Mouse (Mus musculus): ENCODE results near the gene Ppfibp1. TPM values are rescaled to one million over a fixed set of nuclear protein-coding genes. Genes with fewer than 3 reads are reported as not detected.

Gene Ppfibp1
- polyA plus RNA-seq, 1 experiment: 15.5 TPM

DNA sequence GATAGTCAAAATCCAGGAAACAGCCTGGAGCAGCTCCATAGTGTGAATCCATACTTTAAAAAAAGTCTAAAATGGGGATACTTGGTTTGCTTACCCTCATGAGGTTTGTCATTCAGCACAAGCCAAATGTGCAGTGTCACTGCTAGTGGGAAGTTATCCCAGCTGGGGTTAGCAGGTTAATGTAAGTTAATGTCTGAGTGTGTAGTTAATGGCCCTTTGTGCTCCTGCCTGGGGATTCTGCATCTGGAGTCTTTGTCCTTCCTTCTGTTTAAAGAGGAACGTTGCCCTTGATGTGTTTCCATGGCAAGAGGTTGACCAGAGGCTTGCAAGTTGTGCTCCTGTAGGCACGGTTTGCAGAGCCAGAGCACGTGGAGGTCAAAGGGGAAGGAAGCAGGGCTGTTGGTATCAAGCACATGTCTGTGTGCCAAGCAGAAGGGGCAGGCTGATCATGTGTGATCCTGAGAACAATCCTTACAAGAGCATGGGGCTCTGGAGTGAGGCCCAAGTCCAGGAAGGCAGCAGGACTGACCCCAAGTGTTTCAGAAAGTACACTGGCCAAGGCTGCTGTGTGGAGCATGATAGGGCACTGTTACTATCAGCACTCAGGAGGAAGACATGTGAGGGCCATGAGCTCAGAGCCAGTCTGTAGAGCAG, 24.7 kb downstream of the Ppfibp1 start:
- H3K4me1 ChIP-seq (ENCODE audit: control insufficient read depth, insufficient read depth, low read length): peaks cover 3% of the 10 kb centered on the region; the same call in 1 of the 2 replicates
- TF ChIP-seq CTCF (IDR thresholded peaks at IDR 0.05; ENCODE audit: control insufficient read depth, insufficient read depth, low read length): no peak
- TF ChIP-seq POLR2A (IDR thresholded peaks at IDR 0.05; ENCODE audit: borderline replicate concordance, control insufficient read depth, low read depth, low read length): no peak
- no peak overlapping the region for H3K4me3 ChIP-seq (replicated peaks; ENCODE audit: control insufficient read depth, low read depth, low read length)
- H3K27ac ChIP-seq (ENCODE audit: control insufficient read depth, insufficient read depth, low read depth, low read length, poor library complexity): no peak overlapping the region
- 7% methylated on average over 3 of the region's 3 CpGs for WGBS

DNA sequence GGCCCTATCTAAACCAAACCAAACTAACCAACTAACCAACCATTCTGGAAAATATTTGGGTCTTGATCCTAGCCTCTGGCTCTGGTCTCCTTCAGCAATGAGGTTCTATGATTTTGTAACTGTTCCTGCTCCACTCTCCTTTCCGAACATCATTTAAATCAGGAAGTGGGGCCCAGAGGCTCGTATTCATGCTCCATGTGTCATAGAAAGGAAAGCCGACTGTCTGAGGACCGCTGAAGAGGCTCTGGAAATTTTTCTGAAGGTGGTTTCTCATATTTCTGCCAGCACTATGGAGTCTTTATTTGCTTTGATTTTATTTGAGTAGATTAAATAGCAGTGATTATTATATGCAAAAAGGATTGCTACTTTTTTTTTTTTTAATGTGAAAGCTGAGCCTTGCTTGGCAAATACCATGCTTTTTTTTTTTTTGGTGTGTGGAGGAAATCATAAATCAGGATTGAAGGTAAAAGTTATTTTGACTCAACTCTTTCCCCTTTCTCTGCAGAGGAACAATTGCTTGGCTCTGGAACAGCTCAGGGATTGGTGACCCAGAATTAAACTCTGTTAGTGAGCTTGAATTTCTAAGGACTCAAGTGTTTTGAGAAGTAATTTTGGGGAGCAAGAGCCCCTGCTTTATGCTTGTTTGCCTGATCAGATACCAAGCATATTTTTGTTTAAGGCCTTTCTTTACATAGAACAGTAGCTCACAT, 25.4 kb downstream of the Ppfibp1 start:
- H3K4me3 ChIP-seq (replicated peaks; ENCODE audit: control insufficient read depth, low read depth, low read length): no peak overlapping the region
- no peak for TF ChIP-seq CTCF (IDR thresholded peaks at IDR 0.05; ENCODE audit: control insufficient read depth, insufficient read depth, low read length)
- no peak for TF ChIP-seq POLR2A (IDR thresholded peaks at IDR 0.05; ENCODE audit: borderline replicate concordance, control insufficient read depth, low read depth, low read length)
- WGBS: 26% methylated on average over 4 of the region's 4 CpGs
- H3K27ac ChIP-seq (ENCODE audit: control insufficient read depth, insufficient read depth, low read depth, low read length, poor library complexity): no peak overlapping the region
- peaks cover 3% of the 10 kb centered on the region; the same call in 1 of the 2 replicates for H3K4me1 ChIP-seq (ENCODE audit: control insufficient read depth, insufficient read depth, low read length)

DNA sequence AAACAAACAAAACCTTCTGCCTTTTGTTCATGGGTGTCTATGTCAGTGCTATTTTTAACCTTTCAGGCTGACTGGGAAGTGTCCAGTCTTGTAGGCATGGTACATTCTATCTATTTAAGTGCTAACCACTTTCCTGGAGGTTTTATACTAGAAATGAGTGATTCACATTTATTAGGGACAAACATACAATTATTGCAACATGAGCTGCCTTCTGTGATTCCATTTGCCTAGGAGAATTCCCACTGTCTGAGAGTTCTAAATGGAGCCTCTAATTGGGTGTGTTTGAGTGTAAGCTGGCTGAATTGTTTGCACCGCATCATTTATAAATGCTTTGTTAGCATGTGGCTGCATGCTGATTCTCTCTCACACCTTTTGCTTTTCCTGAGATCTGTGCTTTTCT, 27.5 kb downstream of the Ppfibp1 start:
- TF ChIP-seq CTCF (IDR thresholded peaks at IDR 0.05; ENCODE audit: control insufficient read depth, insufficient read depth, low read length) (no peak), POLR2A (IDR thresholded peaks at IDR 0.05; ENCODE audit: borderline replicate concordance, control insufficient read depth, low read depth, low read length) (no peak)
- no peak overlapping the region for H3K27ac ChIP-seq (ENCODE audit: control insufficient read depth, insufficient read depth, low read depth, low read length, poor library complexity)
- peaks cover 3% of the 10 kb centered on the region; the same call in 1 of the 2 replicates for H3K4me1 ChIP-seq (ENCODE audit: control insufficient read depth, insufficient read depth, low read length)
- WGBS: 85% methylated on average over 1 of the region's 1 CpGs
- no peak overlapping the region for H3K4me3 ChIP-seq (replicated peaks; ENCODE audit: control insufficient read depth, low read depth, low read length)

DNA sequence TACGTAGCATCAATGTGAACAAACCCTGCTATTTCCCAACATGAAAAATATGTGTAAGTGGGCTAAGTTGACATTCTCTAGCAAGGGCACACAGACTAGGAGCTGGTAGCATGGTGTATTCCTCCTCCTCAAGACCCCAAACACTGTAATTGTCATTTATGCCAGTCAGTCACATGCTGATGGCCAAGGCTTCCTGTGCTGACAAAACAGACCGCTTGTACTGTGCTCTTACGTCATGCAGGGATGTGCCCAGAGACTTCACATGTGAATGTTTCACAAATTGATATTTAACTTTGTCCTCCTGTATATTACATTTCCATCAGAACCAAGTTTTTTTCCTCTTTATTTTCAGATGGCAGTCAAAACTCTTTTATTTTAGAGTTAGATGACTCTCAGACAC, 29.1 kb downstream of the Ppfibp1 start:
- Histone ChIP-seq H3K4me3 (replicated peaks; ENCODE audit: control insufficient read depth, low read depth, low read length) (no peak overlapping the region), H3K27ac (ENCODE audit: control insufficient read depth, insufficient read depth, low read depth, low read length, poor library complexity) (no peak overlapping the region), H3K4me1 (ENCODE audit: control insufficient read depth, insufficient read depth, low read length) (peaks cover 3% of the 10 kb centered on the region; the same call in 1 of the 2 replicates)
- no peak for TF ChIP-seq CTCF (IDR thresholded peaks at IDR 0.05; ENCODE audit: control insufficient read depth, insufficient read depth, low read length)
- TF ChIP-seq POLR2A (IDR thresholded peaks at IDR 0.05; ENCODE audit: borderline replicate concordance, control insufficient read depth, low read depth, low read length): no peak
- 60% methylated on average over 3 of the region's 3 CpGs for WGBS

DNA sequence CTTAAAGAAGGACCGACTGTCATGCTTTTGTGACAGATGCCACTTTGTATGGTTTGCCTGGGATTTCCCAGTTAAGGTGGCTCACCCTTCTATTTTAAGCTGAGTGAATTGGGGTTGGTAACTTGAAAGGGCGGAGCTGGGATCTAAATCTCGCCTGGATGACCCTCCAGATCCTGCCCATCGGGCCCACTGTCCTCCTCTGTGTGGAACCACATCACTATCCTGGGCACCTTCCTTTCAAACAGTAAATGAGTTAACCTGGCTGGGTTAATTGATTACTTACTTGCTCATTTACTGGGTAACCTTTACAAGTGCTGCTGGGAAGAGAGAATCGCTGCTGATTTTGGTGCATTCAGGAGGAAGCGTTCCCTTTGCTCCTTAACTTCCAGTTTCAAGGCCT, 30.1 kb downstream of the Ppfibp1 start:
- no peaks in the 10 kb centered on the region for H3K4me1 ChIP-seq (ENCODE audit: control insufficient read depth, insufficient read depth, low read length)
- no peak overlapping the region for H3K27ac ChIP-seq (ENCODE audit: control insufficient read depth, insufficient read depth, low read depth, low read length, poor library complexity)
- TF ChIP-seq POLR2A (IDR thresholded peaks at IDR 0.05; ENCODE audit: borderline replicate concordance, control insufficient read depth, low read depth, low read length) (no peak), CTCF (IDR thresholded peaks at IDR 0.05; ENCODE audit: control insufficient read depth, insufficient read depth, low read length) (no peak)
- WGBS: 88% methylated on average over 6 of the region's 6 CpGs
- no peak overlapping the region for H3K4me3 ChIP-seq (replicated peaks; ENCODE audit: control insufficient read depth, low read depth, low read length)

DNA sequence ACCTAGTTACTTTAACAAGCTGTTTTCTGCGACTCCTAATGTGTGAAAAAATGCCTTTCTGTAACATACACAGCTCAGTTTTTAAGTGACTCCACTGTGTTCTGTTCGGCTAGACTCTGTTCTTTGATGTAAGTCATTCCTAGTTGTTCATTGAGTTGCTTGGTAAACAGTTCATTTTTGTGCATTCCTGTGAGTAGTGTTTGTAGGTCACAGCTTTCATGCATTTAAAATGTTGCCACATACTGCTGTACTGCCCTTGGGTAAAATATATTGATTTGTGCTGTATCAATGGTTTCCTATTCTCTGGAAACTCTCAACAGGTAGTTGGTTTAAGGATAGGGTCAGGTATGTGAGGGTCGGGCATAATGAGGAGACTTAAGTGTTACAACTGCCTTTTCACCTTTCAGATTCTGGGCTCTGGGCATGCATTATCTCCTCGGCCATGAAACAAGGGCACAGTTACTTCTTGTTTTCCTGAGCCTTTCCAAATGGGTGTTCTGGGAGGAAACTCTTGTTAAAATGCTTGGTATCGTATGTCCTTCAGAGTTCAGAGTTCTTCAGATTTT, 38.2 kb downstream of the Ppfibp1 start:
- no peak overlapping the region for H3K27ac ChIP-seq (ENCODE audit: control insufficient read depth, insufficient read depth, low read depth, low read length, poor library complexity)
- 76% methylated on average over 5 of the region's 5 CpGs for WGBS
- TF ChIP-seq CTCF (IDR thresholded peaks at IDR 0.05; ENCODE audit: control insufficient read depth, insufficient read depth, low read length) (no peak), POLR2A (IDR thresholded peaks at IDR 0.05; ENCODE audit: borderline replicate concordance, control insufficient read depth, low read depth, low read length) (no peak)
- H3K4me3 ChIP-seq (replicated peaks; ENCODE audit: control insufficient read depth, low read depth, low read length): no peak overlapping the region
- H3K4me1 ChIP-seq (ENCODE audit: control insufficient read depth, insufficient read depth, low read length): no peaks in the 10 kb centered on the region

DNA sequence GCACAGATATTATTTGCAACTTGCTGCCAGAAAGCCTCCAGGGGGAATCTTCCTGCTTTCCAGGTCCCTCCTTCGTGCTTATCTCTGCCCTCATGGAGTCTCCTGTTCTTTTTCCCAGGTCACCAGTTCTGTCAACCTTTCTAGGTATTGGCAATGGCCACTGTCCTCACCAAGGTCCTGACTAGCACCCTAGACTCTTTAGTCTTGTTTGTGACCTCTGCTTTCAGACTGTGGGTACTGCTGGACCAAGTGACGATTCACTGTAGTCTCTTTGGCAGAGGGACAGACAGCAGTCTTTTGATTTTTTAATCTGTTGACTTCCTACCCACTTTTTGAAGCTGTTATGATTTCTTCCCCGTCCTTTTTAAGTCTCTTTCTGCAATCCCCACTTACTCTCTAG, 39.8 kb downstream of the Ppfibp1 start:
- 61% methylated on average over 3 of the region's 3 CpGs for WGBS
- TF ChIP-seq CTCF (IDR thresholded peaks at IDR 0.05; ENCODE audit: control insufficient read depth, insufficient read depth, low read length) (no peak), POLR2A (IDR thresholded peaks at IDR 0.05; ENCODE audit: borderline replicate concordance, control insufficient read depth, low read depth, low read length) (no peak)
- no peaks in the 10 kb centered on the region for H3K4me1 ChIP-seq (ENCODE audit: control insufficient read depth, insufficient read depth, low read length)
- H3K4me3 ChIP-seq (replicated peaks; ENCODE audit: control insufficient read depth, low read depth, low read length): no peak overlapping the region
- no peak overlapping the region for H3K27ac ChIP-seq (ENCODE audit: control insufficient read depth, insufficient read depth, low read depth, low read length, poor library complexity)

DNA sequence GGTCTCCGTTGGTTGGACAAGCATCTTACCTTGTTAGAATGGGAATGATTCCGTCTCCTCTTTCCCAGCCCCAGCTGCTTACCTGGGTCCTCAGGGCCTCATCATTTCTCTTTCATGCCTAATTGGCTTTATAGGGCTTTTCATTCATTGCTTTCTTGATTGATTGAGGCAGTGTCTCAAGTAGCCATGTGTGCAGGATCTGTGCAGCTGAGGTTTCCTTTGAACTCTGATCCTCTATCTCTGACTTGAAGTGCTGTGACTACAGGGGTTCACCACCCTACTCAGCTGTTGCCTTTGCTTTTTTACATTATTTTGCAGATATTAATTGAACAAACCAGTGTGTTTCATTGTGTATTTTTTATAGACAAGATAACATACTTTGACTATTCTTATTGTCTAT, 40.7 kb downstream of the Ppfibp1 start:
- 88% methylated on average over 2 of the region's 2 CpGs for whole genome bisulfite sequencing
- TF ChIP-seq POLR2A (IDR thresholded peaks at IDR 0.05; ENCODE audit: borderline replicate concordance, control insufficient read depth, low read depth, low read length) (no peak), CTCF (IDR thresholded peaks at IDR 0.05; ENCODE audit: control insufficient read depth, insufficient read depth, low read length) (no peak)
- H3K4me1 ChIP-seq (ENCODE audit: control insufficient read depth, insufficient read depth, low read length): no peaks in the 10 kb centered on the region
- H3K27ac ChIP-seq (ENCODE audit: control insufficient read depth, insufficient read depth, low read depth, low read length, poor library complexity): no peak overlapping the region
- no peak overlapping the region for H3K4me3 ChIP-seq (replicated peaks; ENCODE audit: control insufficient read depth, low read depth, low read length)
